Mouse (Mus musculus) lung, postnatal 36 days (tissue): ENCODE results near the gene Gm3336.
A peak's percentile ranks its signal among the peaks of the same experiment; 100 is the strongest.

Experiments used
- DNase-seq: peaks from one replicate; pipeline ENCODE4 v3.0.0; 2022; ENCODE audit warnings: mixed read lengths

Gene Gm3336

GRCm38 (mm10) chr8:70719796-70720270 lies 1.5 kb downstream of the Gm3336 start:
- peak; percentile 70 for DNase-seq

GRCm38 (mm10) chr8:70720739-70721138 lies 2.4 kb downstream of the Gm3336 start:
- DNase-seq: peak; percentile 91

GRCm38 (mm10) chr8:70721601-70722000 lies 3.3 kb downstream of the Gm3336 start:
- DNase-seq: no peak

GRCm38 (mm10) chr8:70723486-70724210 lies 5.3 kb downstream of the Gm3336 start, which contains the start of gene Pde4c:
Gene Pde4c, plus strand, starts transcription at chr8:70723720.
- peak; percentile 87 for DNase-seq

- DNase-seq: no peak
Observed at GRCm38 (mm10) chr8:70724216-70724615, 5.9 kb downstream of the Gm3336 start.

GRCm38 (mm10) chr8:70725792-70726447 lies 7.6 kb downstream of the Gm3336 start:
- peak; percentile 64 for DNase-seq

GRCm38 (mm10) chr8:70726721-70727120 lies 8.4 kb downstream of the Gm3336 start:
- no peak for DNase-seq

- peak; percentile 50 for DNase-seq
Observed at GRCm38 (mm10) chr8:70729808-70730475, 11.6 kb downstream of the Gm3336 start.

GRCm38 (mm10) chr8:70730956-70731355 lies 12.6 kb downstream of the Gm3336 start:
- DNase-seq: peak; percentile 40

- DNase-seq: no peak
Observed at GRCm38 (mm10) chr8:70737705-70738104, 19.4 kb downstream of the Gm3336 start.

- peak; percentile 88 for DNase-seq
Observed at GRCm38 (mm10) chr8:70738211-70738610, 19.9 kb downstream of the Gm3336 start.

- no peak for DNase-seq
Observed at GRCm38 (mm10) chr8:70741661-70742060, 23.3 kb downstream of the Gm3336 start.

- no peak for DNase-seq
Observed at GRCm38 (mm10) chr8:70742176-70742575, 23.8 kb downstream of the Gm3336 start.

GRCm38 (mm10) chr8:70742981-70743655 lies 24.8 kb downstream of the Gm3336 start:
- no peak for DNase-seq

GRCm38 (mm10) chr8:70743656-70744590 lies 25.6 kb downstream of the Gm3336 start:
- DNase-seq: peak; percentile 82

- DNase-seq: no peak
Observed at GRCm38 (mm10) chr8:70744806-70745205, 26.5 kb downstream of the Gm3336 start.

- no peak for DNase-seq
Observed at GRCm38 (mm10) chr8:70745691-70746220, 27.4 kb downstream of the Gm3336 start.

- DNase-seq: no peak
Observed at GRCm38 (mm10) chr8:70746676-70747075, 28.3 kb downstream of the Gm3336 start.

- DNase-seq: no peak
Observed at GRCm38 (mm10) chr8:70747211-70747890, 29.0 kb downstream of the Gm3336 start.

- DNase-seq: no peak
Observed at GRCm38 (mm10) chr8:70748246-70749096, 30.1 kb downstream of the Gm3336 start.
